Mouse (Mus musculus) lung, embryonic 14.5 days (tissue): ENCODE measurements around the gene Gpa33. TPM values are rescaled to one million over a fixed set of nuclear protein-coding genes. Genes with fewer than 3 reads are reported as not detected.

Experiments used
- ATAC-seq: fragments of 200-750 bp; cut with Nextera tagmentation; 2 replicates; pipeline ENCODE4 v1.8.0; 2017; ENCODE audit warnings: mild to moderate bottlenecking, moderate TSS enrichment, moderate library complexity; ENCODE audit not compliant: insufficient read depth
- DNase-seq: peaks from one replicate; pipeline ENCODE4 v3.0.0-alpha.2; 2015
- H3K27ac ChIP-seq: fragments of 300-500 bp; sonication (generic); 2 replicates; pipeline ENCODE4 v1.5.1; 2014; ENCODE audit warnings: low read depth, mild to moderate bottlenecking, moderate library complexity
- H3K27me3 ChIP-seq: fragments of 300-500 bp; sonication (generic); 2 replicates; pipeline ENCODE4 v1.6.1; 2014; ENCODE audit warnings: low read length, control low read depth; ENCODE audit not compliant: insufficient read depth
- H3K36me3 ChIP-seq: fragments of 300-500 bp; sonication (generic); 2 replicates; pipeline ENCODE4 v1.6.1; 2014; ENCODE audit warnings: control low read depth; ENCODE audit not compliant: insufficient read depth
- H3K4me1 ChIP-seq: fragments of 300-500 bp; sonication (generic); 2 replicates; pipeline ENCODE4 v1.6.1; 2014; ENCODE audit warnings: antibody characterized with exemption, control low read depth; ENCODE audit not compliant: insufficient read depth
- H3K4me2 ChIP-seq: fragments of 300-500 bp; sonication (generic); 2 replicates; pipeline ENCODE4 v1.6.1; 2014; ENCODE audit warnings: mild to moderate bottlenecking
- H3K4me3 ChIP-seq: fragments of 300-500 bp; sonication (generic); 2 replicates; pipeline ENCODE4 v1.5.1; 2014; ENCODE audit warnings: low read depth, low read length
- H3K9ac ChIP-seq: fragments of 300-500 bp; sonication (generic); 2 replicates; pipeline ENCODE4 v1.6.1; 2014
- H3K9me3 ChIP-seq: fragments of 300-500 bp; sonication (generic); 2 replicates; pipeline ENCODE4 v1.6.1; 2016; ENCODE audit warnings: low read depth, low read length, control low read depth
- CTCF ChIP-seq: IDR thresholded peaks from 2 replicates; pipeline ENCODE4 v1.5.1; 2016; ENCODE audit warnings: antibody characterized with exemption, low read depth
- whole genome bisulfite sequencing: fragments of 180-500 bp; shearing (Covaris S2); extraction: QIAGEN DNeasy Blood & Tissue Kit; methylation state at CpG from one replicate; pipeline ENCODE4 v1.1.7; 2014; 5-methylcytosine and 5-hydroxymethylcytosine counted together
- polyA plus RNA-seq: library from polyadenylated mRNA; unstranded; fragments of >200 nt; fragmentation: Nextera tagmentation; extraction: Ambion mirVana; gene quantifications from 2 replicates; pipeline ENCODE4 v1.2.1, GENCODE M21; 2014

Gene Gpa33
- polyA plus RNA-seq, 1 experiment from 2014 or later = not detected

DNA sequence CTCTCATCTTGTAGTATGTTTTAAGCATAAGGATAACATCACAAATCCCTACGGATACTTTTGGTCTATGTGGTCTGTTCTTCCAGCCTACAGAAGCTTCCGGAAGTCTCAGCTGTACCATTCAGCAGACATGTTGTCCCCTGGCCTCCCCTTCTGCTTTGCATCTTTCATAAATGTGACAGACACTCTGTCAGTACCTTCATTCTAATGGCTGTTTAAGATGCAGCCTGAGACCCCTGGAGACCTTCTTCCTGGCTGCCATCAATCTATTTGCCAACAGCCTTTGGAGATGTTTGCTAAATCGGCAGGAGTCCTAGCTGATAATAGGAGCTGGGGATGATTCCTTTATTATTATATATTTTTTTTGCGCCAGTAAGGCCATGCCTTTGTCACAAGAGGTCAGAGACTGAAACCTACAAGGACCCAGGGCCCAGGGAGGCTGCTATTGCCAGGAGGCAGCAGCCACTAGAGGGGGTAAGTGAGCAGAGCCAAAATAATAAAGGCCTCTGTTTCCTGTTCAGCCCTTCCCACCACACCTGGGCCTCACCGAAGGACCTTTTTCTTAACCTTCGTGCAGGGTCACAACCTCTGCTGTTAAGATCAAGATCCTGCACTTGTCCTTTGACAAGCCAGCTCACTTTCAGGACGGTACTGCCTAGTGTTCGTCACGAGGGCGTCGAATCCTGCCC lies 27.0 kb upstream of the Gpa33 start:
- TF ChIP-seq CTCF = peak; percentile 63
- H3K36me3 ChIP-seq = no peaks in the 10 kb centered on the region
- peak; percentile 49 for DNase-seq

DNA sequence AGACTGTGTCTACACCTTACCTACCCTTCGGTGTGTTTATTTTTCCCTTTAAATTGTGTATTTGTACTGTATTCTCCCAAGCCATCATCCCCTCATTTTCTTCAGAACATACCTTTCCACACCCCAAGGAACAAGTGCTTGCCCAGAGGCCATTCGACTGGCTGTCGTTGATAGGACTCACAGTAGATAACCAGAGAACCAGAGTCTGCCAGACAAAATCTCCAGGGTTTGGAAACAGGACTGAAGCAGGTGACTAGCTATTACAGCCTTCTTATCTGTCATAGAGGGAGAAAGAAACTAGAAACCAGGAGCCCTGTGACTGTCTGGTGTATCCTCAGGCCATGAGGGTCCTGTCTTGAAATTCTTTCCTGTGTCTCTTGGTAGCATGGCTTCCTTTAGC lies 25.2 kb upstream of the Gpa33 start:
- 80% methylated on average over 3 of the region's 3 CpGs for WGBS
- Histone ChIP-seq H3K9ac (no peak overlapping the region), H3K27ac (no peak overlapping the region), H3K9me3 (no peaks in the 10 kb centered on the region), H3K27me3 (no peaks in the 10 kb centered on the region), H3K4me1 (no peaks in the 10 kb centered on the region), H3K4me2 (no peak overlapping the region), H3K4me3 (no peak overlapping the region), H3K36me3 (no peaks in the 10 kb centered on the region)
- ATAC-seq = no peak
- no peak for TF ChIP-seq CTCF
- no peak for DNase-seq

More for the DNA sequence above, 27.0 kb upstream of the Gpa33 start:
- ATAC-seq = no peak
- H3K9ac ChIP-seq = no peak overlapping the region
- no peak overlapping the region for H3K4me2 ChIP-seq
- H3K27ac ChIP-seq = no peak overlapping the region
- no peaks in the 10 kb centered on the region for H3K9me3 ChIP-seq
- no peaks in the 10 kb centered on the region for H3K27me3 ChIP-seq
- 56% methylated on average over 11 of the region's 11 CpGs for WGBS
- no peaks in the 10 kb centered on the region for H3K4me1 ChIP-seq
- no peak overlapping the region for H3K4me3 ChIP-seq

DNA sequence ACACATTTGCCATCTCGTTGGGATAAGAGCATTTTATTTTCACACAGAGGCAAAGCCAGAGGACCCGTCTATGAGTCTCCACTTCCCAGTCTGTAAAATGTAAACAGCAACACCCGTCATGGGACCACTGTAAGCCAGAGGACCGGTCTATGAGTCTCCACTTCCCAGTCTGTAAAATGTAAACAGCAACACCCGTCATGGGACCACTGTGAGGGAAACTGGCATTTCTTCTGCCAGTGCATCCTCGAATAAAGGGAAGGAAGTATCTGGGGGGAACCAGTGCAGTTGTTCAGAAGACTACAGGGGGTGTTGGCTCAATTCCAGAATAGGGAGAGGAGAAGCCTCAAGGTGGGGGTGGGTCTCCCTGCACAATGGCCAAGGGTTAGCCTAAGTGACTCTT lies 24.6 kb upstream of the Gpa33 start:
- Histone ChIP-seq H3K36me3 (no peaks in the 10 kb centered on the region), H3K4me2 (no peak overlapping the region), H3K4me1 (no peaks in the 10 kb centered on the region), H3K9me3 (no peaks in the 10 kb centered on the region), H3K27ac (no peak overlapping the region), H3K9ac (no peak overlapping the region), H3K4me3 (no peak overlapping the region), H3K27me3 (no peaks in the 10 kb centered on the region)
- no peak for TF ChIP-seq CTCF
- ATAC-seq = no peak
- 41% methylated on average over 6 of the region's 6 CpGs for WGBS
- DNase-seq = no peak

DNA sequence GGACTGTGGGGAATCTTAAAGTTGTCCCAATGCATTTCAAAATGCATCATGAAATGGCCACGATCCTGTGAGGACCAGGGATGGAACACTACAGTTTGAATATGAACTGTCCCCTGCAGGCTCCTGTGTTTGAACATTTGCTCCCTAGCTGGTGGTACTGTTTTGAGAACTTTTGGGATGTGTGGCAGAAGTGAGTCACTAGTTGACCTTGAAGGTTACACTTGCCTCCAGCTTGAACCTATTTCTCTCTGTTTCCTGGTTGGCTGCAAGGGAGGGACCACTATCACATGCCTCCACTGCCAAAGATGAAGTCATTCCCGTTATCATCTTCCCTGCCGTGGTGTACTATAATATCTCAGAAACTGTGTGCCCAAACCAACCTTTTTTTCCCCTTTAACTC lies 15.1 kb upstream of the Gpa33 start:
- H3K4me2 ChIP-seq = no peak overlapping the region
- DNase-seq (no peak), ATAC-seq (no peak)
- 67% methylated on average over 3 of the region's 3 CpGs for WGBS
- no peak for TF ChIP-seq CTCF
- no peaks in the 10 kb centered on the region for H3K4me1 ChIP-seq
- H3K9ac ChIP-seq = no peak overlapping the region
- no peaks in the 10 kb centered on the region for H3K36me3 ChIP-seq
- no peaks in the 10 kb centered on the region for H3K9me3 ChIP-seq
- no peak overlapping the region for H3K27ac ChIP-seq
- no peak overlapping the region for H3K4me3 ChIP-seq
- no peaks in the 10 kb centered on the region for H3K27me3 ChIP-seq

DNA sequence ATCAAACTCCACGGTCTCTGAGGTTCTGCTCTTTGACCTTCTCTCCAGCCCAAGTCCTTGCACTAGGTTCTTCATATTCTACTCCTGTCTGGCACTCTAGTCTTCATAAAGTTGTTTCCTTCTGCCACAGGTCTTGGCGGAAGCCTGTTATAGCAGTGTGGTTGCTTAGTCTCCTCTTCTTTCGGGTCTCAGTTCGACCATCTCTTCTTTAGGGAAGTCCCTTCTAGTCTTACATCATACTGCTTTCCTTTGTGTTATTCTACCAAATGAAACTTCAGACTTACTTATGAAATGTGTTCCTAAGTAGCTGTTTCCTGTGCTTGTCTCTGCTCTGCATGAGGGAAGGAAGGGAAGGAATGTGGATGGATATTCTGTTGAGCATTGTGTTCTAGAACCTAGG lies 14.3 kb upstream of the Gpa33 start:
- no peaks in the 10 kb centered on the region for H3K27me3 ChIP-seq
- no peak overlapping the region for H3K4me3 ChIP-seq
- H3K9me3 ChIP-seq = no peaks in the 10 kb centered on the region
- no peak for DNase-seq
- H3K9ac ChIP-seq = no peak overlapping the region
- no peak overlapping the region for H3K4me2 ChIP-seq
- no peak overlapping the region for H3K27ac ChIP-seq
- ATAC-seq = no peak
- no peaks in the 10 kb centered on the region for H3K4me1 ChIP-seq
- 82% methylated on average over 4 of the region's 4 CpGs for WGBS
- no peaks in the 10 kb centered on the region for H3K36me3 ChIP-seq
- TF ChIP-seq CTCF = no peak

DNA sequence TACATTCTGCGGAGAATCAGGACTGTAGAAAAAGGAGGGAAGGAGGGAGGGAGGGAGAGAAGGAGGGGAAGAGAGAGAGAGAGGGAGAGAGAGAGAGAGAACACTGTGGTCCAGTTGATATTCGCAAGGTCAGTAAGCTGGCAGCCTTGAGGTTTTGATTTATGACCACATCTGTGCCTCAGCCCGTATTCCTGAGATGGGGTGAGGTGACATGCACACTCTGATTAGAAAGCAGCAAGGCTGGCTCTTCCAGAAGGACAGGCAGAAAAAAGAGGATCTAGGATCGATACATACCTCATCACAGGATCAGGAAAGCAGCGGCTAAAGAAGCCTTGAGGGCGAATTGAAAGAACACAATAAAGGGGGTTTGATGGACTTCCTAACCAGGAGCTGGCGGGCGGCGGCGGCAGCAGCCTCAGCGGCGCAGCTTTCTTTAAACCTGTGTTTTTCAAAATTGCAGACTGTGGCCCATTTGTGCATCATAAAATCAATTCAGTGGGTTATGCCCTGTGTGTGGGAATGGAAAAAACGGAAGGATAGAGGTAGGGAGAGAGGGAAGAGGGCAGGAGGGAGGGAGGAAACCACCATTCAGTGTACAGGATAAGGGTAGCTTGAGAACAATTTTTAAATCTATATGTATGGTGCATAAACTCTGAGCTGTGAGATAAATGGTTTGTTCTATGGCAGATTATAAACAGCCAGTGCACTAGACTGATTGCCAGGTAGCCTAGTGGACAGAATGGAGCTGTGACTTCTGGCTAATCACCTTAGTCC lies 12.0 kb upstream of the Gpa33 start:
- 69% methylated on average over 13 of the region's 13 CpGs for WGBS
- no peak for TF ChIP-seq CTCF

DNA sequence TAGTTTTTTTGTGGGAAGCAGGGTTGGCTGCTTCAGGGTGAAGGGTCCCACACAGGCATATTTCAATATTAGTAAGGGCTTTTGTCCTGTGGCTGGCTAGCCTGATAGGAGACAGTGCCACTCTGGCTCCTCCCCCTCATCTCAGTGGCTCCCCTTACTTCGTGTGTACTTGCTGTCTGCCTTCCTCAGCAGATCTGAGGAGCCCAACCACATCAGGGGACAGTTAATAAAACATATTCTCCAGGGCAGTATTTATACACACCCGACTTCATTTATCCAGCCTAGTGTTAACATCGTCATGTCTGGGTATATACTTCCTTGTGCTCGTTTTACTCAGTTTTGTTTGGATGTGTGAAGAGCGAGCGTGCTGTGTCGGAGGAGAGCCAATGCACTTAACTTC lies 7.9 kb upstream of the Gpa33 start:
- Histone ChIP-seq H3K9me3 (no peaks in the 10 kb centered on the region), H3K4me1 (no peaks in the 10 kb centered on the region), H3K4me3 (no peak overlapping the region), H3K36me3 (no peaks in the 10 kb centered on the region), H3K27ac (no peak overlapping the region), H3K9ac (no peak overlapping the region), H3K4me2 (no peak overlapping the region), H3K27me3 (no peaks in the 10 kb centered on the region)
- TF ChIP-seq CTCF = no peak
- whole genome bisulfite sequencing = 33% methylated on average over 7 of the region's 7 CpGs
- peak; percentile 73; the same call in 1 of the 2 replicates for ATAC-seq
- peak; percentile 54 for DNase-seq

More for the DNA sequence above, 12.0 kb upstream of the Gpa33 start:
- Histone ChIP-seq H3K9me3 (no peaks in the 10 kb centered on the region), H3K27ac (no peak overlapping the region), H3K4me2 (no peak overlapping the region), H3K27me3 (no peaks in the 10 kb centered on the region), H3K36me3 (no peaks in the 10 kb centered on the region), H3K4me3 (no peak overlapping the region), H3K9ac (no peak overlapping the region), H3K4me1 (no peaks in the 10 kb centered on the region)
- no peak for DNase-seq
- no peak for ATAC-seq
